Mouse (Mus musculus) megakaryocyte progenitor cell, adult 5-6 weeks (primary cell): Measurements from ENCODE around the gene Ptar1. TPM values are rescaled to one million over a fixed set of nuclear protein-coding genes. Genes with fewer than 3 reads are reported as not detected.

ENCODE experiments used
- ATAC-seq: replicated peaks from 2 replicates; pipeline ENCODE4 v1.8.0; 2016; ENCODE audit warnings: mild to moderate bottlenecking, moderate TSS enrichment, inconsistent platforms; ENCODE audit not compliant: poor library complexity
- total RNA-seq, 2 experiments: library from RNA; stranded (forward) in 1 of 2; stranded (reverse) in 1 of 2; fragments of 157-497, 149-512 nt in 1 of 2; fragments of 200-1000 nt in 1 of 2; gene quantifications; 2 replicates each; pipeline versions ENCODE4 v1.2.3 to v1.2.4; 2015 to 2017

Gene Ptar1
- total RNA-seq, 2 experiments from 2014 or later = 11.0 to 15.5 TPM

GRCm38 (mm10) chr19:23757961-23758553 lies 70.8 kb downstream of the Ptar1 start:
- peak; percentile 85 for ATAC-seq

- ATAC-seq = peak; percentile 54
These were observed 71.5 kb downstream of the Ptar1 start, which contains the start of gene Apba1 for GRCm38 (mm10) chr19:23758554-23759321. Gene Apba1 (plus strand): TSS chr19:23758887.

DNA sequence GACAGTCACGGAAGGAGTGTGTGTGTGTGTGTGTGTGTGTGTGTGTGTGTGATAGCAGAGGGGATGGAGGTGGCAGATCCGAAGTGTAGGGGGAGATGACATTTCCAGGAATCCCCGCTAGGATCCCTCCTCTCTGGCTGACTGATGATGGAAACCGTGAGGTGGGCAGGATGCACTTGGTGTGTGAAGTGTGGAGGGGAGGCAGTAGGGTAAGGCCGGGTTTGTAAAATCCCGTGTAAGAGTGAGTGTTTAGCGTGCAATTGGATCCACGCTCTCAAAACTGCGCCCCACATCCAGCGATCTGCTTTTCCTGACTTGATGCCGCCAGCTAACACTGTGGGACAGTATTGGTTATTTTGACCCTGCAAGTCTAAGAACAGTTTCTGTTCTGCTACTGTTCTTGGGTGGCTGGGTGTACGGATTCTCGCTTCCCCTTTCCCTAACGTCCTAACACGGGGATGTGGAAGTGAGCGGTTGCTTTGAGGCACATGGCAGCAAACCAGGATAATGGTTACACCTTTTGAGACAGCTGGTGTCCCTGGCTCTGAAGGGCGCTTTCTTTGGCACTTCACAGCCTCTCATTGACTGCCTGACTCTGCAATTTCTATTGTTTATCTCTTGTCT lies 72.2 kb downstream of the Ptar1 start:
- peak; percentile 73 for ATAC-seq

GRCm38 (mm10) chr19:23763371-23763770 lies 76.1 kb downstream of the Ptar1 start:
- no peak for ATAC-seq

- no peak for ATAC-seq
These were observed 76.8 kb downstream of the Ptar1 start for GRCm38 (mm10) chr19:23764051-23764450.

DNA sequence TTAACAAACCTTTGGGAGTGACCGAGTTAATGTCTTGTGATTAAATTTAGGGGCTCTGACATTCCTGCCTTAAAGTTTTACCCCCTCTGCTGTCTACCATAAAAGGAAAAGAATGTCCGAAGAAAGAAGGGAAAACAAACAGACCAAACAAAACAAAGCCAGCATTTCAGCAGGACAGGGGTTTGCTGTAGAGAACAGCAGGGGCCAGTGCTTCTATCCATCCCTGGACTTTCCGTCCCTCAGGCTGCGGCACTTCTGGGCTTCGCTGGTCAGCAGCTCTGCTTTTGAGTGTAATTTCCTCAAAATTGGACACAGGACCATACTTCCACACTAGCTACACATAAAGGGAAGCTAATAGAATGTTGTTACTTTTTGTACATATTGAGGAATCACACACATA lies 81.6 kb downstream of the Ptar1 start:
- ATAC-seq = no peak

DNA sequence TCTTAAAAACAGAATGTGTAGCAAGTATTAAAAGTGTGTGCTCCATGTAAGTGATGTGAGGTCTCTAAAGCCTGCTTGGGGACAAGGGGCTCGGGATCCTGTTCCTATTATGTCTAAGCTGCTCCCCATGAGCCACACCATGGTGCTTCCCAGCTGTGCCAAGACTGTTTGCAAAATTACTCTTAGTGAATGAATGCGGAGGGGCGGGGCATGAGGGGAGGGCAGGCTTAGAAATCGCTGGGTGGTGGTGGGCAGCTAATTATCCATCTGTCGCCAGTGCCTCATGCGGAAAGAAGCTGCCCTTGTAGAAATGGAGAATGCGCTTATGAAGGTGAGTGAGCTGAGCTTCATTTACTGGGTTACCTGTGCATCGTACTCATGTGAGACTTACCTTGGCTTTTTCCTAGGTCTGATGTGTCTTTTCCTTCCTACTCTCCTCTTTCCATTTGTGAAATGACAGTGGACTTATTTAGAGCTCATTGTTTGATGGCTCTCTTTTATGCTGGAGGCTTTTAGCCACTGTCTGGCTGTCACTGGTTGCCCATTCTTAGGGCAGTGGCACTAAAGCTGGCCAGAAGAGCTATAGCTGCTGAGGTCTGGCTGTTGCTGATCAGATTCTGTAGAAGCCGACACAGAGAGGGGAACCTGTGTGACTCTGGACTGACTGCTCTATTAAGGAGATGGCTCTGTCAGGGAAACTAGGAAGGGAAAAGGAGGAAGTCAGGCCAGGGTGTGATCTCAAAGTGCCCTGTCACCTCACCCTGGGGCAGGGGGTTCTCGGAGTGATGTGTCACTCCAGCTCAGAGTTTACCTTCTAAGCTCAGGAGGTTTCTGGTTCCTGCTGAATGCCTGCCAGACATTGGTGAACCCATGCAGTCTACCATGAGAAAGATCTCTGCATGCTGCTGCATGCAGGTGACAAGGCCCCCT lies 83.5 kb downstream of the Ptar1 start:
- peak; percentile 37; the same call in 1 of the 2 replicates for ATAC-seq

DNA sequence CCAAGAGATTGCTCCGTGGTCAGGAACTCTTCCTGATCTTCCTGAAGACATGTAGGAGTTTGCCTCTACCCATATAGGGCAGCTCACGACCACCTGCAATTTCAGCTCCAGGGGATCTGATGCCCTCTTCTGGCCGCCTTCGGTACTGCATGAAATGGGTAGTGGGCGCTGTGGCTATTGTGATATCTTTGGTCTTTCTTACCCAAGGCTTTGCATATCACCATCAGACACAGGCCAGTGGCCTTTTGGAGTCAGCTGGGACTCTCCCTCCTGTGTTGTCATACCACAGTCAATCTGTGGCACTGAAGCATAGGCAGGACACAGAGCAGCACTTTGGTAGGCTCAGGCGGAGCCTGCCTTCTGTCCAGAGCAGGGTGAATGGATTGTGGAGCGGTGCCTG lies 84.7 kb downstream of the Ptar1 start:
- ATAC-seq = peak; percentile 66

DNA sequence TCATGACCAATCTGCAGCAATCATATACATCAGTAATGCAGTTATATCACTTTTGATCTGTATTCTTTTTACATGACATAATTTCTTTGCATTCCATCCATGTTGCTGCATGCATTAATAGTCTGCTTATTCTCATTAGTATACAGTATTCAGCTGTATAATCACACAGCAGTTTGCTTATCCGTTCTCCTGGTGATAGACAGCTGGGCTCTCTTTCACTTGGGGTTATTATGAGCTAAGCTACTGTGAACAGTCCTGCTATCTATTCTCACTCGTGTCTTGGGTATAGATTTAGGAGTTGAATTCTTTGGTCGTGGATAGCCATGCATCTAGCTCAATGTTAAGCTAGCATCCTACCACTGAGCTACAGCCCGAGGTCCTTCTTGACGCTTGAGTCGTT lies 88.1 kb downstream of the Ptar1 start:
- ATAC-seq = no peak

DNA sequence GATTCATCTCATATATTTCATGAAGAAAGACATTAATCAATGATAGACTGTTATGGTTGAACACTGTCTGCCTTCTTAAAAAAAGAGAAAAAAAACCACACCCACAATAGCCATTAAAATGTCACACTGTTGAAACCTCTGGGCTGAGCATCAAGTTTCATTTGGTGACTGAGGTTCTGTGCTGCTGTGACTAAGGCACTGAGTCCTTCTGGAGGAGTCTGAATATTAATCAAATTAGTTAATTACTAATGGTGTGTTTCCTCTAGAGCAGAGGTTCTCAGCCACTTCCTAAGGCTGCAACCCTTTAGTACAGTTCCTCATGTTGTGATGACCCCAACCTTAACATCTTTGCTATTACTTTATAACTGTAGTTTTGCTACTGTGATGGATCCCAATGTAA lies 91.9 kb downstream of the Ptar1 start:
- no peak for ATAC-seq

- ATAC-seq = no peak
These were observed 92.9 kb downstream of the Ptar1 start for GRCm38 (mm10) chr19:23780105-23780504.

Other genes starting within 250 kb of the Ptar1 start
- 0.20 and 0.35 TPM in 2 replicates for gene Mamdc2, start 239.0 kb upstream of the Ptar1 start, total RNA-seq (2015)
- gene Mamdc2, start 239.0 kb upstream of the Ptar1 start, total RNA-seq (2017) = 0.17 and 0.54 TPM in 2 replicates
- gene 1700028P14Rik, start 34.6 kb upstream of the Ptar1 start, total RNA-seq (2015) = not detected in 2 replicates
- not detected in 2 replicates for gene 1700028P14Rik, start 34.6 kb upstream of the Ptar1 start, total RNA-seq (2017)
- 7.8 and 15.1 TPM in 2 replicates for gene Apba1, start 71.5 kb downstream of the Ptar1 start, total RNA-seq (2015)
- gene Apba1, start 71.5 kb downstream of the Ptar1 start, total RNA-seq (2017) = 8.7 and 11.2 TPM in 2 replicates